Mouse (Mus musculus): ENCODE measurements around the gene Bsn. TPM values are rescaled to one million over a fixed set of nuclear protein-coding genes. Genes with fewer than 3 reads are reported as not detected.

The Bsn gene
- polyA plus RNA-seq (2015; fragmentation: Nextera tagmentation; extraction: Ambion mirVana) = 4.7 TPM in 2 replicates

GRCm38 (mm10) chr9:108189787-108190679 lies at the start of gene Bsn:
Bsn (minus strand) TSS chr9:108190384.
- ATAC-seq = peak; percentile 90
- H3K9me3 ChIP-seq (replicated peaks) = no peaks in the 10 kb centered on the region
- peak within 1 kb of the TSS; percentile 81 for H3K4me2 ChIP-seq
- peaks cover 24% of the 10 kb centered on the region for H3K4me1 ChIP-seq
- peak within 1 kb of the TSS; percentile 71 for H3K4me3 ChIP-seq
- WGBS = 3% methylated on average over 74 of the region's 91 CpGs
- no peaks in the 10 kb centered on the region for H3K36me3 ChIP-seq (ENCODE audit: poor library complexity, severe bottlenecking)
- H3K27ac ChIP-seq = peak within 1 kb of the TSS; percentile 36; the same call in 1 of the 2 replicates
- H3K9ac ChIP-seq = peak within 1 kb of the TSS; percentile 90
- H3K27me3 ChIP-seq = 0 out of 2 replicates have a peak, but pooled peaks cover 2% of the 10 kb centered on the region

GRCm38 (mm10) chr9:108239951-108240350 lies 49.8 kb upstream of the Bsn start:
- Histone ChIP-seq H3K27ac (no peak overlapping the region), H3K4me3 (no peak overlapping the region), H3K4me2 (no peak overlapping the region), H3K9me3 (replicated peaks) (no peaks in the 10 kb centered on the region), H3K27me3 (no peaks in the 10 kb centered on the region), H3K9ac (no peak overlapping the region), H3K4me1 (no peaks in the 10 kb centered on the region), H3K36me3 (ENCODE audit: poor library complexity, severe bottlenecking) (peaks cover 6% of the 10 kb centered on the region; the same call in 1 of the 2 replicates)
- no peak for ATAC-seq
- WGBS = 67% methylated on average over 5 of the region's 5 CpGs

GRCm38 (mm10) chr9:108238831-108239230 lies 48.6 kb upstream of the Bsn start:
- H3K27me3 ChIP-seq = no peaks in the 10 kb centered on the region
- no peaks in the 10 kb centered on the region for H3K4me1 ChIP-seq
- H3K9ac ChIP-seq = no peak overlapping the region
- 88% methylated on average over 3 of the region's 3 CpGs for WGBS
- H3K27ac ChIP-seq = no peak overlapping the region
- peaks cover 4% of the 10 kb centered on the region; the same call in 1 of the 2 replicates for H3K36me3 ChIP-seq (ENCODE audit: poor library complexity, severe bottlenecking)
- ATAC-seq = no peak
- H3K4me3 ChIP-seq = no peak overlapping the region
- H3K9me3 ChIP-seq (replicated peaks) = no peaks in the 10 kb centered on the region
- no peak overlapping the region for H3K4me2 ChIP-seq

GRCm38 (mm10) chr9:108238402-108238801 lies 48.2 kb upstream of the Bsn start:
- no peaks in the 10 kb centered on the region for H3K4me1 ChIP-seq
- H3K4me3 ChIP-seq = no peak overlapping the region
- ATAC-seq = no peak
- H3K27ac ChIP-seq = no peak overlapping the region
- no peaks in the 10 kb centered on the region for H3K9me3 ChIP-seq (replicated peaks)
- peaks cover 4% of the 10 kb centered on the region; the same call in 1 of the 2 replicates for H3K36me3 ChIP-seq (ENCODE audit: poor library complexity, severe bottlenecking)
- H3K4me2 ChIP-seq = no peak overlapping the region
- H3K9ac ChIP-seq = no peak overlapping the region
- no peaks in the 10 kb centered on the region for H3K27me3 ChIP-seq
- WGBS = 96% methylated on average over 2 of the region's 2 CpGs

GRCm38 (mm10) chr9:108234682-108235081 lies 44.5 kb upstream of the Bsn start:
- no peaks in the 10 kb centered on the region for H3K27me3 ChIP-seq
- 96% methylated on average over 2 of the region's 2 CpGs for WGBS
- H3K36me3 ChIP-seq (ENCODE audit: poor library complexity, severe bottlenecking) = peaks cover 4% of the 10 kb centered on the region; the same call in 1 of the 2 replicates
- no peak overlapping the region for H3K9ac ChIP-seq
- H3K27ac ChIP-seq = no peak overlapping the region
- H3K4me1 ChIP-seq = no peaks in the 10 kb centered on the region
- no peak overlapping the region for H3K4me3 ChIP-seq
- no peaks in the 10 kb centered on the region for H3K9me3 ChIP-seq (replicated peaks)
- no peak for ATAC-seq
- no peak overlapping the region for H3K4me2 ChIP-seq

GRCm38 (mm10) chr9:108232908-108233307 lies 42.7 kb upstream of the Bsn start:
- Histone ChIP-seq H3K36me3 (ENCODE audit: poor library complexity, severe bottlenecking) (peaks cover 7% of the 10 kb centered on the region; the same call in 1 of the 2 replicates), H3K4me3 (no peak overlapping the region), H3K9me3 (replicated peaks) (no peaks in the 10 kb centered on the region), H3K4me2 (no peak overlapping the region), H3K9ac (no peak overlapping the region), H3K27ac (no peak overlapping the region), H3K27me3 (no peaks in the 10 kb centered on the region), H3K4me1 (no peaks in the 10 kb centered on the region)
- 93% methylated on average over 2 of the region's 2 CpGs for WGBS
- no peak for ATAC-seq

GRCm38 (mm10) chr9:108227911-108228649 lies 37.9 kb upstream of the Bsn start:
- WGBS = 71% methylated on average over 2 of the region's 2 CpGs
- no peak for ATAC-seq
- Histone ChIP-seq H3K4me2 (no peak overlapping the region), H3K27ac (no peak overlapping the region), H3K9me3 (replicated peaks) (no peaks in the 10 kb centered on the region), H3K9ac (no peak overlapping the region), H3K4me3 (no peak overlapping the region), H3K4me1 (no peaks in the 10 kb centered on the region), H3K36me3 (ENCODE audit: poor library complexity, severe bottlenecking) (0 out of 2 replicates have a peak, but pooled peaks cover 3% of the 10 kb centered on the region), H3K27me3 (no peaks in the 10 kb centered on the region)

GRCm38 (mm10) chr9:108225166-108225565 lies 35.0 kb upstream of the Bsn start:
- Histone ChIP-seq H3K36me3 (ENCODE audit: poor library complexity, severe bottlenecking) (0 out of 2 replicates have a peak, but pooled peaks cover 3% of the 10 kb centered on the region), H3K4me1 (no peaks in the 10 kb centered on the region), H3K9ac (no peak overlapping the region), H3K4me2 (no peak overlapping the region), H3K27me3 (no peaks in the 10 kb centered on the region), H3K4me3 (no peak overlapping the region), H3K9me3 (replicated peaks) (no peaks in the 10 kb centered on the region), H3K27ac (no peak overlapping the region)
- ATAC-seq = no peak
- WGBS = 80% methylated on average over 2 of the region's 2 CpGs

GRCm38 (mm10) chr9:108223633-108224032 lies 33.4 kb upstream of the Bsn start:
- no peak overlapping the region for H3K4me2 ChIP-seq
- no peak overlapping the region for H3K9ac ChIP-seq
- no peak overlapping the region for H3K27ac ChIP-seq
- 98% methylated on average over 1 of the region's 1 CpGs for WGBS
- no peak overlapping the region for H3K4me3 ChIP-seq
- no peak for ATAC-seq
- H3K36me3 ChIP-seq (ENCODE audit: poor library complexity, severe bottlenecking) = 0 out of 2 replicates have a peak, but pooled peaks cover 3% of the 10 kb centered on the region
- no peaks in the 10 kb centered on the region for H3K27me3 ChIP-seq
- H3K9me3 ChIP-seq (replicated peaks) = no peaks in the 10 kb centered on the region
- H3K4me1 ChIP-seq = no peaks in the 10 kb centered on the region

- ATAC-seq = no peak
- H3K27ac ChIP-seq = no peak overlapping the region
- WGBS = 85% methylated on average over 3 of the region's 3 CpGs
- no peaks in the 10 kb centered on the region for H3K27me3 ChIP-seq
- no peaks in the 10 kb centered on the region for H3K9me3 ChIP-seq (replicated peaks)
- H3K4me1 ChIP-seq = no peaks in the 10 kb centered on the region
- no peak overlapping the region for H3K4me3 ChIP-seq
- H3K4me2 ChIP-seq = no peak overlapping the region
- H3K36me3 ChIP-seq (ENCODE audit: poor library complexity, severe bottlenecking) = peaks cover 18% of the 10 kb centered on the region
- no peak overlapping the region for H3K9ac ChIP-seq
Observed at GRCm38 (mm10) chr9:108221566-108221965, 31.4 kb upstream of the Bsn start.

- Histone ChIP-seq H3K27ac (no peak overlapping the region), H3K4me1 (no peaks in the 10 kb centered on the region), H3K9me3 (replicated peaks) (no peaks in the 10 kb centered on the region), H3K9ac (no peak overlapping the region), H3K4me2 (no peak overlapping the region), H3K27me3 (no peaks in the 10 kb centered on the region), H3K4me3 (no peak overlapping the region), H3K36me3 (ENCODE audit: poor library complexity, severe bottlenecking) (peaks cover 23% of the 10 kb centered on the region)
- 95% methylated on average over 1 of the region's 1 CpGs for WGBS
- no peak for ATAC-seq
Observed at GRCm38 (mm10) chr9:108220380-108220774, 30.2 kb upstream of the Bsn start.

GRCm38 (mm10) chr9:108219766-108220379 lies 29.7 kb upstream of the Bsn start:
- Histone ChIP-seq H3K9me3 (replicated peaks) (no peaks in the 10 kb centered on the region), H3K4me3 (no peak overlapping the region), H3K4me2 (no peak overlapping the region), H3K36me3 (ENCODE audit: poor library complexity, severe bottlenecking) (peaks cover 23% of the 10 kb centered on the region), H3K9ac (no peak overlapping the region), H3K27me3 (no peaks in the 10 kb centered on the region), H3K4me1 (no peaks in the 10 kb centered on the region), H3K27ac (no peak overlapping the region)
- WGBS = 86% methylated on average over 12 of the region's 12 CpGs
- no peak for ATAC-seq

Data from forebrain, embryonic 13.5 days (tissue).